Mouse (Mus musculus) CH12.LX (cell line): ENCODE measurements at regions not wholly inside any gene's neighbourhood (a gene's known extent, or its start where the extent isn't known, plus 50 kb on each side); places are given as distances from the start of the nearest gene placed in this dataset.

Experiments
- DNase-seq: peaks from one replicate; pipeline ENCODE4 v3.0.0-alpha.2; 2013; ENCODE audit errors: extremely low read depth
- H3K27ac ChIP-seq: 2 replicates; pipeline ENCODE4 v1.5.1; 2012; ENCODE audit warnings: low read depth, mild to moderate bottlenecking, control low read depth, moderate library complexity; ENCODE audit not compliant: insufficient read depth
- H3K27me3 ChIP-seq: replicated peaks from 2 replicates; pipeline ENCODE3; 2012; ENCODE audit warnings: inconsistent platforms
- H3K36me3 ChIP-seq, 2 experiments: replicated peaks in 1 of 2; 2 replicates each; pipeline versions ENCODE3 to v1.6.1; 2012; ENCODE audit warnings: inconsistent platforms in 1 of 2, low read length in 1 of 2, mild to moderate bottlenecking in 1 of 2, mixed read lengths in 1 of 2, moderate library complexity in 1 of 2; ENCODE audit not compliant: control insufficient read depth in 1 of 2, insufficient read depth in 1 of 2
- H3K4me1 ChIP-seq, 2 experiments: 2 replicates each; pipeline ENCODE4 v1.6.1; 2012; ENCODE audit warnings: inconsistent platforms in 1 of 2, moderate library complexity in 1 of 2; ENCODE audit not compliant: insufficient read depth in 2 of 2, control insufficient read depth in 1 of 2
- H3K4me2 ChIP-seq: 2 replicates; pipeline ENCODE4 v1.6.1; 2012; ENCODE audit warnings: low read depth, mild to moderate bottlenecking, control low read depth; ENCODE audit not compliant: poor library complexity, insufficient read depth, severe bottlenecking
- H3K4me3 ChIP-seq, 3 experiments: fragments of 150-350 bp in 1 of 3; sonication (generic) in 1 of 3; replicated peaks in 1 of 3; 2 replicates each; pipeline versions ENCODE3 to v1.5.1; 2011 to 2012; ENCODE audit warnings: low read depth in 2 of 3, low read length in 2 of 3, mild to moderate bottlenecking in 2 of 3, moderate library complexity in 2 of 3, control low read depth in 1 of 3, improper control_type of control experiment in 1 of 3, inconsistent platforms in 1 of 3, mixed read lengths in 1 of 3; ENCODE audit not compliant: poor library complexity in 1 of 3
- H3K79me2 ChIP-seq: replicated peaks from 2 replicates; pipeline ENCODE4 v1.6.1; 2012; ENCODE audit warnings: mild to moderate bottlenecking, moderate library complexity; ENCODE audit not compliant: control insufficient read depth, poor library complexity, insufficient read depth, severe bottlenecking; ENCODE audit errors: extremely low read depth
- H3K9ac ChIP-seq: 2 replicates; pipeline ENCODE4 v1.6.1; 2012; ENCODE audit warnings: low read depth, mild to moderate bottlenecking, control low read depth, moderate library complexity; ENCODE audit not compliant: insufficient read depth
- H3K9me3 ChIP-seq: replicated peaks from 2 replicates; pipeline ENCODE3; 2012; ENCODE audit warnings: low read length, inconsistent platforms, mixed read lengths
- CHD2 ChIP-seq: IDR thresholded peaks from 2 replicates; pipeline ENCODE4 v1.6.1; 2011; ENCODE audit warnings: low read length, improper control_type of control experiment
- CTCF ChIP-seq, 2 experiments: IDR thresholded peaks in 1 of 2; conservative IDR thresholded peaks in 1 of 2; 2 replicates each; pipeline ENCODE4 v1.5.1; 2011 to 2012; ENCODE audit warnings: low read depth in 2 of 2, low read length in 2 of 2, improper control_type of control experiment in 1 of 2, inconsistent platforms in 1 of 2, mild to moderate bottlenecking in 1 of 2, moderate library complexity in 1 of 2
- ELF1 ChIP-seq: IDR thresholded peaks from 2 replicates; pipeline ENCODE4 v1.6.1; 2014; ENCODE audit warnings: low read depth, mild to moderate bottlenecking, inconsistent platforms, low read length, improper control_type of control experiment
- HCFC1 ChIP-seq: IDR thresholded peaks from 2 replicates; pipeline ENCODE4 v1.6.1; 2012; ENCODE audit warnings: low read depth, mild to moderate bottlenecking, inconsistent platforms, low read length, improper control_type of control experiment
- JUN ChIP-seq: IDR thresholded peaks from 2 replicates; pipeline ENCODE4 v1.6.1; 2011; ENCODE audit warnings: low read depth, mild to moderate bottlenecking, low read length, improper control_type of control experiment, moderate library complexity; ENCODE audit not compliant: insufficient read depth
- JUND ChIP-seq: conservative IDR thresholded peaks from 2 replicates; pipeline ENCODE4 v1.6.1; 2011; ENCODE audit warnings: low read depth, low read length, improper control_type of control experiment
- MAZ ChIP-seq: IDR thresholded peaks from 2 replicates; pipeline ENCODE4 v1.6.1; 2012; ENCODE audit warnings: low read depth, mild to moderate bottlenecking, inconsistent platforms, low read length, improper control_type of control experiment, moderate library complexity
- MEF2A ChIP-seq: IDR thresholded peaks from 2 replicates; pipeline ENCODE4 v1.6.1; 2014; ENCODE audit warnings: low read depth, mild to moderate bottlenecking, inconsistent platforms, low read length, improper control_type of control experiment, borderline replicate concordance
- MXI1 ChIP-seq: IDR thresholded peaks from 2 replicates; pipeline ENCODE4 v1.6.1; 2011; ENCODE audit warnings: mild to moderate bottlenecking, low read depth, low read length, improper control_type of control experiment
- MYC ChIP-seq: IDR thresholded peaks from 2 replicates; pipeline ENCODE4 v1.6.1; 2011; ENCODE audit warnings: low read depth, mild to moderate bottlenecking, improper control_type of control experiment, low read length
- NELFE ChIP-seq: IDR thresholded peaks from 2 replicates; pipeline ENCODE4 v1.6.1; 2011; ENCODE audit warnings: low read depth, low read length, improper control_type of control experiment
- NRF1 ChIP-seq: IDR thresholded peaks from 2 replicates; pipeline ENCODE4 v1.6.1; 2014; ENCODE audit warnings: low read depth, mild to moderate bottlenecking, inconsistent platforms, low read length, improper control_type of control experiment, moderate library complexity
- PAX5 ChIP-seq: IDR thresholded peaks from 2 replicates; pipeline ENCODE4 v1.6.1; 2012; ENCODE audit warnings: low read length, inconsistent platforms, mixed read lengths
- POLR2A ChIP-seq: IDR thresholded peaks from 2 replicates; pipeline ENCODE4 v1.6.1; 2011; ENCODE audit warnings: low read depth, mild to moderate bottlenecking, improper control_type of control experiment, low read length
- POLR2AphosphoS2 ChIP-seq: IDR thresholded peaks from 2 replicates; pipeline ENCODE4 v1.6.1; 2011; ENCODE audit warnings: low read depth, low read length, improper control_type of control experiment
- RAD21 ChIP-seq: IDR thresholded peaks from 2 replicates; pipeline ENCODE4 v1.6.1; 2011; ENCODE audit warnings: low read depth, mild to moderate bottlenecking, low read length, improper control_type of control experiment, moderate library complexity
- SIN3A ChIP-seq: IDR thresholded peaks from 2 replicates; pipeline ENCODE4 v1.6.1; 2012; ENCODE audit warnings: low read length, improper control_type of control experiment, inconsistent platforms
- SMC3 ChIP-seq: IDR thresholded peaks from 2 replicates; pipeline ENCODE4 v1.6.1; 2011; ENCODE audit warnings: low read depth, low read length, improper control_type of control experiment
- TBP ChIP-seq: conservative IDR thresholded peaks from 2 replicates; pipeline ENCODE4 v1.6.1; 2011; ENCODE audit warnings: low read depth, low read length, improper control_type of control experiment
- UBTF ChIP-seq: IDR thresholded peaks from 2 replicates; pipeline ENCODE4 v1.6.1; 2012; ENCODE audit warnings: low read depth, mild to moderate bottlenecking, inconsistent platforms, low read length, improper control_type of control experiment, moderate library complexity
- USF1 ChIP-seq: IDR thresholded peaks from 2 replicates; pipeline ENCODE4 v1.6.1; 2014; ENCODE audit warnings: low read depth, mild to moderate bottlenecking, inconsistent platforms, low read length, improper control_type of control experiment
- ZKSCAN1 ChIP-seq: IDR thresholded peaks from 2 replicates; pipeline ENCODE4 v1.6.1; 2012; ENCODE audit warnings: low read depth, inconsistent platforms, low read length, improper control_type of control experiment, borderline replicate concordance
- ZMIZ1 ChIP-seq: IDR thresholded peaks from 2 replicates; pipeline ENCODE4 v1.6.1; 2012; ENCODE audit warnings: low read depth, mild to moderate bottlenecking, inconsistent platforms, low read length, improper control_type of control experiment
- dilution Hi-C: fragments of 300-500 bp; cut with MboI; formaldehyde crosslinking; loops from 2 replicates; pipeline ENCODE4 v1.14.3; 2020; ENCODE audit warnings: low sequenced_read_pairs; ENCODE audit not compliant: extremely low pct_unique_long_range_greater_than_20kb, extremely low pct_ligation_motif_present
- in situ Hi-C: fragments of 300-500 bp; cut with MboI; formaldehyde crosslinking; loops from 3 replicates; pipeline ENCODE4 v1.14.3; 2019; ENCODE audit warnings: low sequenced_read_pairs, low pct_ligation_motif_present, low pct_unique_long_range_greater_than_20kb, mixed read lengths

DNA sequence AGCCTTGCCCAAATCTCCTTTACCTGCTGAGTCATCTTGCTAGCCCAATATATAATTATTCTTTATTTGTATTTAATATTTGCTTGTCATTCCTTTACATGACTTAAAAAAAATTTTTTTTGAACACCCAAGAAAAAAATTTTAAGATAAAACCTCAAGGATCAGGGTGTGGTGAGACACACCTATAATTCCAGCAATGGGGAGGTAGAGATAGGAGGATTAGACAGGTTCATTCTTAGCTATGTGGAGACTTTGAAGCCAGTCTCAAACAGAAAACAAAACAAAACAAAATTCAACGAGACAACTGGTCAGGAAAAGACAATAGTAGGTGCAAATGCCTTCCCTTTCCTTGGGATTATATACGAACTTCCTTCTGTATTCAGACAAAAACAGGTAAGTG lies 68.4 kb upstream of the Ppp2r5a start:
- Histone ChIP-seq H3K4me3 (no peak overlapping the region), H3K9me3 (peaks cover 7% of the 10 kb centered on the region), H3K27me3 (no peaks in the 10 kb centered on the region), H3K4me2 (no peak overlapping the region), H3K27ac (no peak overlapping the region), H3K36me3 (no peaks in the 10 kb centered on the region), H3K79me2 (no peaks in the 10 kb centered on the region), H3K9ac (no peak overlapping the region), H3K4me1 (peaks cover 0 to 14% of the 10 kb centered on the region in 2 experiments; a peak in 2 of 4 replicates)
- dilution Hi-C loops (no loop called here), in situ Hi-C loops (no loop called here)
- no peak for DNase-seq
- TF ChIP-seq PAX5 (no peak), ELF1 (no peak), MAZ (no peak), ZKSCAN1 (no peak), SMC3 (no peak), USF1 (no peak), POLR2A (no peak), CHD2 (no peak), RAD21 (no peak), MYC (no peak), HCFC1 (no peak), ZMIZ1 (no peak), NRF1 (no peak), JUN (no peak), MXI1 (no peak), NELFE (no peak), POLR2AphosphoS2 (no peak), MEF2A (no peak), TBP (no peak), UBTF (no peak)

DNA sequence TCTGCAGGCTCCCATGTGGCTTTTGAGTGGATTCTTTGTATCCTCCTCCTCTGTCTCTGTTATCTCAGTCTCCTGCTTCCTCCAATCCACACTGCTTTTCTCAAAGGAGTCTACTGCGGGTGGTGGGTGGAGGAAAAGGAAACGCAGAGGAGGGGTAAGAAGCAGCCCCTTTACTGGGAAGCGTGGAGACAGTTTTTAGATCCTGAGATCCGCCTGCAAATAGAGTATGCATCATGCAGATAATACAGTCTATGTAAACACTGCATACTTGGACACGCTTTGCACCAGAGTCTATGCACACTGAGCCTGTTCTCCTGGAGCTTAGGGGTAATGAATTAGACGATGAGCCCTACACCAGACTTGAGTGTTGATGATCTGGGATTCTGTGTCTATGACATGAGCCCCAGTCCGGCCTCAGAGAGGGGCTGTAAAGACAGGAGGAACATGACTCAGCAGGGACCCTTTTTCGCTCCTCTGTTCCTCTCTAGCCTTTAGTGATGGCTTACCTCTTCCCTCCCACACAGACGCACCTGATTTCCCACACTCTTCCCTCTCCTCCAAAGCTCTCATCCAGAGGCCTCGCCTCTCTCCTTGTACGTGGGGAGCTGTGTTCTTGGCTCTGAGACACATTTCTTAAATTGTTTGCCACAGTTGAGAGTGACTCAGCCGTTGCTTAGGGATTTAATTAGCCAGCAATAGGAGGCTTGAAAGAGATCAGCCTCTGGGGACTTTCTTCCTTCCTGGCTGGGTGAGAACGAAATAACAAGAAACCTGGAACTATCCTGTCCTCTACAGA lies 67.3 kb upstream of the Ppp2r5a start:
- Histone ChIP-seq H3K4me1 (peaks cover 3 to 18% of the 10 kb centered on the region in 2 experiments; a peak in 3 of 4 replicates), H3K79me2 (no peaks in the 10 kb centered on the region), H3K9ac (no peak overlapping the region), H3K36me3 (no peaks in the 10 kb centered on the region), H3K4me2 (no peak overlapping the region), H3K9me3 (peaks cover 7% of the 10 kb centered on the region)
- in situ Hi-C loops (no loop called here), dilution Hi-C loops (no loop called here)
- TF ChIP-seq CTCF (conservative IDR thresholded peaks at IDR 0.05 in 1 of 2, IDR thresholded peaks at IDR 0.05 in 1 of 2; ENCODE audit: low read depth in 2 of 2, low read length in 2 of 2) (no peak), JUND (no peak), SIN3A (no peak), ZKSCAN1 (no peak), MAZ (no peak)
- TF ChIP-seq, all 38 proteins: peak for 0
- Histone ChIP-seq H3K27ac (no peak overlapping the region), H3K4me3 (no peak overlapping the region), H3K27me3 (no peaks in the 10 kb centered on the region)
- no peak for DNase-seq
